Mouse (Mus musculus) testis, postnatal 10 days (tissue): ENCODE results near the gene Kif7.

Experiments
- DNase-seq: peaks from one replicate; pipeline ENCODE4 v3.0.0; 2021; ENCODE audit warnings: low spot score

Gene Kif7

GRCm38 (mm10) chr7:79715187-79715981, at the start of gene Kif7:
Gene Kif7, minus strand, starts transcription at chr7:79715720.
- DNase-seq, result peak; percentile 92

DNA sequence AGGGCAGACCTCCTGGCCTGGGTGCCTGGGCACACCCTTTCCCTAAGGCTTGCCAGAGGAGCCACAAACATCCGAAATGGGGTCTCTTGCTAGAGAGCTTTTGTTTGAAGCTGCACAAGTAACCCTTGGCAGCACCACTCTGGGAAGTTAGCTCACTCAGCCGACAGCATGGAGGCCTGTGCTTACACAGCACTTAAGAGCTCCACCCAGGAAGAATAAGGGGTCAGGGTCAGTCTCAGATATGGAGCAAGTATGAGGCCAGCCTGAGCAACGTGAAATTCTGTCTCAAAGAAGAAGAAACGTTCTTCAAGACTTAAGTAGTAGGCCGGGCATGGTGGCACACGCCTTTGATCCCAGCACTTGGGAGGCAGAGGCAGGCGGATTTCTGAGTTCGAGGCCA, 46.6 kb upstream of the Kif7 start:
- no peak for DNase-seq

DNA sequence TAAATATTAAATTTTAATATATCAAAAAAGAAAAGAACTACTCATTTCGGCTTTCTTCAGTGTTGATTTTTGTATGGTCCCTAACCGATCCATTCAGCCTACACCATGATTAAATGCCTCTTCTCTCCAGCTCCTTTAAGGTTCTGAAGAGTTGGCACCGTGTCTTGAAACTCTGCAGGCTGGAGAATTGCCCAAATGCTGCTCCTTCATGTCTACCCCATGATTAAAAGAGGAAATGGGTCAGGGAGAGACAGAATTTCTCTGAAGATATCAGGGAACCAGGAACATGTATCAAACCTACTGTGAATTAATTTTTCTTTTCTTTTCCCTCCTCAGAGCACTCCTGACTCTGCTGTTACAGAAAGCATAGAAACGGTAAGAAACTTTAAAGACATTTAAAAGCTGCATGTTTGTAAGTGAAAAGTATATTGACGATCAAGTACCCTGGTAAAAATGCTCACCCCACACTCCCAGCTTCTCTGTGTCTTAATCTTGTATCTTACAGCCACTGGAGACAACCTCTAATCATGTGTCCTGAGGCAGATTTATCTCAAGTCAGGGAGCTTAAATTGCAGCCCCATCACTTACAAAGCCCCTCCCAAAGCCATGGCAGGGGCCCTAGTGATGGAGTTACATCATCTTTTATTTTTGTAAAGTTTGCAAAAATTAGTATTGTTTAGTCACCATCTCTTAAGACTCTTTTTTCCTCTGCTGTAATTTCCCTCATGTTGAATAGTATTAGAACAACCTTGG, 45.8 kb upstream of the Kif7 start:
- no peak for DNase-seq

GRCm38 (mm10) chr7:79759766-79760165, 44.2 kb upstream of the Kif7 start:
- no peak for DNase-seq

- DNase-seq, result no peak
These were observed 42.7 kb upstream of the Kif7 start for GRCm38 (mm10) chr7:79758176-79758575.

GRCm38 (mm10) chr7:79756334-79756733, 40.8 kb upstream of the Kif7 start:
- DNase-seq, result no peak

DNA sequence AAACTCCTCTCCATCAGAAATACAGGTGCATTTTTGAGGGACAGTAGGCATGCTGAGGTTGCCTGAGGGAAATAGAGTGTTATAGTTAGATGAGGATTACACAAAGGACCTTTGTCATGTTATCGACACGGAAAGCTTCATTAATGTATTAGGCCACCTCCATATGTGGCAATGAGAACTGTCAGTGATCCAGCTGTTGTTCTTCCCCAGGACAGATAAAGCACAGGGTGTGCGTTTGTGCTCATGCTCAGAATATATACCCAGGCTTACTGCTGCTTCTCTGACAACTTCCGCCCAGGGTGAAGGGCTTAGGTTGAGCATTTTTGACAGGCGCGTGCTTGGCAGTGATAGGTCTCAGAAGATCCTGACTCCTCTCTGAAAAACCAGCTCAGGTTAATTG, 34.0 kb upstream of the Kif7 start:
- DNase-seq, result no peak

DNA sequence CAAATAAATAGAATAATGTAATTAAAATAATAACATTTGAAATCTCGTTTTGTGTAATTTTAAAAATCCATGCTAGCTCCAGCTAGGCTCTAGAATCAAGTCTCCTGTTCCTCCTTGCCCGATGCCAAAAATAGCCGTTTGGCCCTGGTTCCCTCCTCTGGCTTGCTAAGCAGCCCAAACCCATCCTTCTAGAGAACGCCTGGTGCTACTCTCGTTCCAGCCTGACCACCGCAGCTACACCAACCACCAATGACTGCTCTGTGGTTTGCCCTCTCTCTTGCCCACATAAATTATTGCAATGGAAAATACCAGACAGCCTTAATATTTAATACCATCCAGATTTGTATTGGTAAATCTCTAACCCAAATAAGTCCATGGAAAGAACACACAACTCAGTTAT, 32.1 kb upstream of the Kif7 start:
- no peak for DNase-seq

GRCm38 (mm10) chr7:79744585-79744984, 29.1 kb upstream of the Kif7 start:
- no peak for DNase-seq

DNA sequence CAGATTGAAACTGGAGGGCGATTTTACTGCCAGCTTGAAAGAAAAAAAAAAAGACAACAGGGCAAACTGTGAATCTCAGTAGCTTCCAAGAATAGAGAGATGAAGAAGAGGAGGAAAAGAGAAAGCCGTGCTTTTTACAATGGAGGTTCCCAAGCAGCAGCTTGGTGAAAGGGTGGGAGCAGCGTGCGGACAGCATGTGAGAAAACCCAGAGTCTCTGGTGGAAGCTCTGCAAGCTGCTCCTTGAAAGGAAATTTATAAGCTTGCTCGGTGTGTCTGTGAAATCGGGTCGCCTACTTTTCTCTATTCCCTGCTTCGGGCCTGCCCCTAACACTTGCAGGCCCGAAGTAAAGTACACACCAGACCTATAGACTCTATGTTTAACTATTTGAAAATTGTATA, 28.5 kb upstream of the Kif7 start:
- no peak for DNase-seq

DNA sequence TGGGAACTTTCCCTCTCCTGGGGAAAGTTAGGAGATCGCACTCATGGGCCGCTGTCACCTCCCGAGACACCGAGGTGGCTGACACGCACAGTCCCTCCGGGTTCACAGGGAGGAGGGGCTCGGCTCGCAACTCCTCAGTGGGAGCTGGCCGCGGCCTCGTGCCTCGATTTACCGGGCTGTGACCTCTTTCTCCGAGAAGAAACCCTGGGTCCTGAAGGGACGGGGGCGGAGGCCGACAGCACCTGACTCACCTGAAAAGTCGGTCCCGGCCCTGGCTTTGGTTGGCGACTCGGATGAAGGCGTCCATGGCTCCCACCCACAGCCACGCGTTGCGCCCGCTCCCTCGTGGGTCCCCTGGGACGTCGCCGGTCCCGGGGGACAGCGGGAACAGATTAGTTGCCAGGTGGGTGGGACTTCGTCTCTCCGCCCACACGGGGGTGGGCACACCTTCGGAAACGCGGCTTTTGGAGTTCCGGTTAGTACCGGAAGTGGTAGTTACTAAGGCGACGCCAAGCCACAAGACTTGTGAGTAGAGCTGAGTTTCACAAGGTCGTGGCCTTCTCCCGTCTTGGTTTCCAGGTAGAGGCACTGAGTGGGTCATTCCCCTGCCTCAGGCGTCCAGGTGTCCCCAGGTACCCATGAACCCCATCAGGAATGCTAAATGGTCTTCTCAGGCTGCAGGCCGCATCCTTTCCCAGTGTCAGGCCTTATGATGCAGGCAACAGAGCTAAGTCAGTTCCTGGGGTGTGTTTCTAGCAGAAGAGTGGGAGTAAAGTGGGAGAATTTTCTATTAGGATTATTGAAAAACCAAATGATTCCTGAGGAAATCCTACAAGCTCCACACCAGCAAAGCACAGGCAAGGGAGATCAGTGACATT, 27.4 kb upstream of the Kif7 start, which contains the start of the genes Pex11a and Wdr93:
Gene Pex11a (minus strand): TSS at position 473 of the 878 bp plus-strand sequence.
Gene Wdr93 (plus strand): TSS at position 505 of the 878 bp plus-strand sequence.
- DNase-seq, result peak; percentile 84

DNA sequence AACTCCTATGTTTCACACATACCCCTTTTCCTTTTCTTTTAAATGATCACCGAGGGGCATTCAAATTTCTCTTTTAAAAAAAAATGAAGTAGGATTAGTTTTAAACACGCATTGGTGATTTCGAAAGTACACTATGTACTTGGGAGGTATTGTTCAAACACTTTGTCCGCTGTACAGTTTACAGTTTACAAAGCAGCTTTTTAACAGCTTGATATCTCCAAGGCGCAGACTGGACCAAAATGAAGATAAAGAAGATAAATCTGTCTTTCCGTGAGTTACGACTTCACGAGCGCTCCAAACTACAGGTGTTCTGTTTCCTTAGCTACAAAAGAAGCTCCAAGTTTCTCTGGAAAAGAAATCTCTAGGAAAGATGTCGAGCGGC, 26.7 kb upstream of the Kif7 start:
- no peak for DNase-seq

DNA sequence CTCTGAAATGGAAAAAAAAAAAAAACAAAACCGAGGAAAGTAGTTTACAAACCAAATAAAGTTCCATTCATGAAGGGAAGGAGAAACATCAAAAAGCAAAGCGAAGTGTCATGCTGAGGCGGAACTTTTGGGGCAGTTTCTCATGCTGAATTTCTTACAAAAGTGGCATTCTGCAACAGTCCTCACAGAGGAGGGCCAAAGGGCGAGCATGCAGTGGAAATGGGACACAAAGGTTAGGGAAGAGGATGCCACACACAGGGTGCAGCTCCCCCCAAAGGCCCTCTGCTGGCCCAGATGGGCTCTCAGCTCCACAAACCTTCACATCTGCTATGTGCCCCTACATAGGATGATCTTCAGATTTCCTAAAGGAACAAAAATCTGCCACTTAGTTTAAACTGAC, 24.8 kb upstream of the Kif7 start:
- DNase-seq, result no peak

DNA sequence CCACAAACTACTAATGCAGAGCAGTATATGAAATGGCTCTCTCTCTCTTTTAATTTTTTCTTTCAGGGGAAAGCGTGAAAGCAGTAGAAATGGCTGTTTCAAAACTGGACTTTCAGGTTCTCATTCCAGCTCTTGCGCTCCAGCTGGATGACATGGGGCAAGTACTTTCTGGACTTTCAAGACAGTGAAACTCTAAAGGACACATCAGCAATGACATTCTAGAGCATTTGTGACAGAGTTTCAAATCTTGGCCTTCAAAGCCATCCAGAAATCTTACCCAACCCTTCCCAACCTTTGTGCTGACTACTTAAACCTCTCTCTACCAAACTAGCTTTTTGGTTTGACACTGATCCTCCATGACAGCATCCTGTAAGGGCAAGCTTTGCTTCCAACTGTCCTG, 23.4 kb upstream of the Kif7 start:
- DNase-seq, result no peak

GRCm38 (mm10) chr7:79736511-79736910, 21.0 kb upstream of the Kif7 start:
- no peak for DNase-seq

DNA sequence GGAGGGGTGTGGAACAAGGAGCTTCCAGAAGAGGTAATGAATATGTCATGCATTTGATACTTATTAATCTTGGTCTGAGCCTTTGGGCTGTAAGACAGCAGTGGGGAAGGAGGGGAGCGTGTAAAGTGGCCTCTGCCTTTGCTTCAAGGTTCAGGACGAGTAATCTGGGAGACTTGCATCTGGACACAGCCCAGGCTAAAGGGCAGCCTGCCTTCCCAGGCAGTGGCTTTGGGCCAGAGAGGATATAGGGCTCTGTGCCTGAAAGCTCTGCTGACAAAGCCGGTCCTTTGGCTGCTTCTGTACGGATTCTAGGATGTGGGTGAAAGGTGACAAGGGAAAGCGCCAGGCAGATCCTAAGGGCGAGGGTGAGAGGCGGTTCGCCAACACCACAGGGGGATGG, 19.0 kb upstream of the Kif7 start:
- peak; percentile 65 for DNase-seq

GRCm38 (mm10) chr7:79732622-79733021, 17.1 kb upstream of the Kif7 start, which contains the start of gene Plin1:
Gene Plin1, minus strand, starts transcription at chr7:79732903.
- no peak for DNase-seq

GRCm38 (mm10) chr7:79731438-79731837, 15.9 kb upstream of the Kif7 start:
- DNase-seq, result no peak

- DNase-seq, result peak; percentile 69
These were observed 14.3 kb upstream of the Kif7 start for GRCm38 (mm10) chr7:79729743-79730370.

- peak; percentile 87 for DNase-seq
These were observed 13.6 kb upstream of the Kif7 start for GRCm38 (mm10) chr7:79729169-79729568.

DNA sequence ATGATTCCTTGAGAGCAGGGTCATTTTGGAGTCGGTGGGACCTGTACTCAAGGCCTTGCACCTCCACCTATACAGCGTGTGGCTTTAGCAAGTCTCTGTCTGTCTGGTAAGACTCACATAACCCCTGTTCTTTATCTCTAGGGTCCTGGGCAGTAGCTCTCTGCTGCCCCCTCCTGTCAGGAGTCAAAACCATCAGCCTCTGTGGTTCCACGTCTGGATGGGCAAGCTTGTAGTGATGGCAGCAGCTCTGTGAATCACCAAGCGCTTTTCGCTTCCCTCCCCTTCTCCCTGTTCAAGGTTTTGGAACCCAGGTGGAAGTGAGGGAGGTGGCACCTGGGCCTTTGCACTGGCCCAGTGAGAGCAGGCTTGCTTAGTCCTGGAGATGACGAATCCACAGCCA, 12.7 kb upstream of the Kif7 start:
- peak; percentile 73 for DNase-seq

DNA sequence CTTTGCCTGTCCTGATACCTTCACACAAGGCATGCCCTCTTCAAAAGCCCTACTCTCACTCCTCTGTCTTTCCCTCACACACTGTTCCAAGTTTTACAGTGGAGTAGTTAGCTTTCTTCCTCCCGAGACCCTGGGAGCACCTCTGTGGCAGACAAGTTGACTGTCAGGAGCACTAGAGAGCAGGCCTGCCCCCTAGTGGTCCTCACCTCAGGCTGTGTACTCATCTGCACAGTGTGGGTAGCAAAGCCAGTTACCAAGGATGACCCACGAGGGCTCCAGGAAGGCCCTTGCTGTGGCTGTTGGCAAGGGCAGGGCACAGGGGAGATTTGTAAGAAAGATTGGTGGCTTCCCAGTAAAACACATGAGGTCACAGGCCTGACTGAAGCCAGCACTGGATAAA, 11.6 kb upstream of the Kif7 start:
- peak; percentile 79 for DNase-seq
